Mouse (Mus musculus) midbrain, embryonic 14.5 days (tissue): ENCODE results near the gene Scn3b. TPM values are rescaled to one million over a fixed set of nuclear protein-coding genes. Genes with fewer than 3 reads are reported as not detected.

Experiments
- ATAC-seq: fragments of 200-750 bp; cut with Nextera tagmentation; 2 replicates; pipeline ENCODE4 v1.8.0; 2017; ENCODE audit warnings: moderate number of reproducible peaks, moderate library complexity; ENCODE audit not compliant: low FRiP score, low TSS enrichment
- DNase-seq: peaks from one replicate; pipeline ENCODE4 v3.0.0-alpha.2; 2015
- H3K27ac ChIP-seq: fragments of 300-500 bp; sonication (generic); replicated peaks from 2 replicates; pipeline ENCODE4 v1.5.1; 2014; ENCODE audit warnings: mild to moderate bottlenecking, low read depth, low read length, moderate library complexity
- H3K27me3 ChIP-seq: fragments of 300-500 bp; sonication (generic); 2 replicates; pipeline ENCODE4 v1.6.1; 2014; ENCODE audit warnings: low read length, control low read depth, mixed read lengths; ENCODE audit not compliant: control insufficient read depth, insufficient read depth
- H3K36me3 ChIP-seq: fragments of 300-500 bp; sonication (generic); 2 replicates; pipeline ENCODE4 v1.6.1; 2014; ENCODE audit warnings: low read length, control low read depth; ENCODE audit not compliant: control insufficient read depth, insufficient read depth
- H3K4me1 ChIP-seq: fragments of 300-500 bp; sonication (generic); 2 replicates; pipeline ENCODE4 v1.6.1; 2014; ENCODE audit warnings: mild to moderate bottlenecking, antibody characterized with exemption, low read length, control low read depth; ENCODE audit not compliant: control insufficient read depth, insufficient read depth
- H3K4me2 ChIP-seq: fragments of 300-500 bp; sonication (generic); 2 replicates; pipeline ENCODE4 v1.6.1; 2014; ENCODE audit warnings: mild to moderate bottlenecking, low read length, moderate library complexity
- H3K4me3 ChIP-seq: fragments of 300-500 bp; sonication (generic); replicated peaks from 2 replicates; pipeline ENCODE4 v1.5.1; 2014; ENCODE audit warnings: low read depth, low read length
- H3K9ac ChIP-seq: fragments of 300-500 bp; sonication (generic); replicated peaks from 2 replicates; pipeline ENCODE4 v1.6.1; 2014; ENCODE audit warnings: mild to moderate bottlenecking, low read length, moderate library complexity
- H3K9me3 ChIP-seq: fragments of 300-500 bp; sonication (generic); 2 replicates; pipeline ENCODE4 v1.6.1; 2016; ENCODE audit warnings: low read length, control low read depth, mixed read lengths; ENCODE audit not compliant: control insufficient read depth
- WGBS: fragments of 180-500 bp; shearing (Covaris S2); extraction: QIAGEN DNeasy Blood & Tissue Kit; methylation state at CpG from one replicate; pipeline ENCODE4 v1.1.7; 2014; 5-methylcytosine and 5-hydroxymethylcytosine counted together
- polyA plus RNA-seq: library from polyadenylated mRNA; unstranded; fragments of >200 nt; fragmentation: Nextera tagmentation; extraction: Ambion mirVana; gene quantifications from 2 replicates; pipeline ENCODE4 v1.2.1, GENCODE M21; 2014

Scn3b gene
- polyA plus RNA-seq, 1 experiment from 2014 or later = 154 TPM

DNA sequence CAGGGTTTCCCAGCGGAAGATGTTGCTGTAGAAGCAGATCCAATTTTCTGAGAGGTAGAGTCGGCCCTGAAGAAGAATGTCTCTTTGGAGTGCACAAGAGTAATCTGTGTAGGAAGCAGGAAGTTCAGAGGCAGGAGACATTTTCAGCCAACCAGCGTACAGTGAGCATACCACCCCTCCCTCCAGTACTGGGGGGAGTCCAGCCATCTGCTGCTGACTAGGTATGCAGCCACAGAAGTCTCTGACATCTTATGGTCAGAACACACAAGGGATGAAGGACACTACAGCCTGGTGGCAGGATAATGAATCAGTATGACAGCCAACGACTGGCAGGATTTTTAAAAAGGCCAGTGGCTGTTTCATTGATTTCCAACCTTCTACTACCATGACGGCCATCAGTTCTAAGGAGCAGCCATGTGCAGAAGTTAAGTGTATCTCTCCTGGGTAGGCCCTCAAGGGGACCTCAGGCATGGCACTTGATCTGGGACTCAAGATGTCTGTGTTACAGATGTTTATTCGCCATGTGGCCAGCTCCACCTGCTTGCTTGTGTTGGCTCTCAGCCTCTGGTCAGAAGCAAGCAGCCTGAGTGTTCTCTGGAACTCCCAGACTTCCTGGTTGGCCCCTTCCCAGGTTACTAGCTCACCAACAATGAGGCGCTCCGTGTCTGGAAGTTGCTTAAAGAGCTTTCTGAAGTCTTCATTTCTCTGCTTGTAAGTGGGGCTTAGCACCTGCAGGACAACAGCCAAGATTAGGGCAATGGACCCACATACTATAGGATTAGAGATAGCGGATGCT is 48.0 kb downstream of the Scn3b start:
- no peak for DNase-seq
- WGBS = 78% methylated on average over 9 of the region's 9 CpGs
- Histone ChIP-seq H3K27ac (no peak overlapping the region), H3K4me2 (no peak overlapping the region), H3K9me3 (no peaks in the 10 kb centered on the region), H3K27me3 (no peaks in the 10 kb centered on the region), H3K4me3 (no peak overlapping the region), H3K9ac (no peak overlapping the region), H3K36me3 (peaks cover 40% of the 10 kb centered on the region), H3K4me1 (no peaks in the 10 kb centered on the region)
- ATAC-seq = no peak

DNA sequence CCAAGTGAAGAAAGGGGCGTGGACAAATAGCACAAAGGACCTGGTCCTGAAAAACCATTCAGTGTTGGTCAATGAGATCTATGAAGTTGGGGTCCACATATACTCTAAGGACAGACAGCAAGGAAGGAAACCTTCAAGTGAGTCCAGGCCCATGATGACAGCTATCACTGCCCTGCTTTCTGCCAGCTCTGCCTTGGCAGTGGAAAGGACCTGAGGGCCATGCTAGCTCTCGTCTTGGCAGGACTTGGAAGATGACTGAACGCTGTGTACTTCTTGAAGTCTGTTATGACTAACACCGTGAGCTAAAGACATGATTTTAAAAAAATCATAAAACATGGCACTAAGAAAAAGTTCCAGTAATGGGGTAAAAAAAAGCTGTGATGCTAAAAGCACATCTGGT is 48.7 kb downstream of the Scn3b start:
- Histone ChIP-seq H3K4me1 (no peaks in the 10 kb centered on the region), H3K9me3 (no peaks in the 10 kb centered on the region), H3K36me3 (peaks cover 33% of the 10 kb centered on the region), H3K27ac (no peak overlapping the region), H3K9ac (no peak overlapping the region), H3K27me3 (no peaks in the 10 kb centered on the region), H3K4me3 (no peak overlapping the region), H3K4me2 (no peak overlapping the region)
- 87% methylated on average over 4 of the region's 4 CpGs for WGBS
- no peak for ATAC-seq
- DNase-seq = no peak

GRCm38 (mm10) chr9:40318771-40319170 is 49.8 kb downstream of the Scn3b start:
- no peak overlapping the region for H3K27ac ChIP-seq
- no peak for ATAC-seq
- WGBS = 94% methylated on average over 5 of the region's 5 CpGs
- no peak overlapping the region for H3K4me2 ChIP-seq
- H3K4me3 ChIP-seq = no peak overlapping the region
- H3K27me3 ChIP-seq = no peaks in the 10 kb centered on the region
- DNase-seq = no peak
- no peaks in the 10 kb centered on the region for H3K4me1 ChIP-seq
- no peaks in the 10 kb centered on the region for H3K9me3 ChIP-seq
- no peak overlapping the region for H3K9ac ChIP-seq
- peaks cover 28% of the 10 kb centered on the region; the same call in 1 of the 2 replicates for H3K36me3 ChIP-seq

- Histone ChIP-seq H3K9me3 (no peaks in the 10 kb centered on the region), H3K4me2 (no peak overlapping the region), H3K4me3 (no peak overlapping the region), H3K27me3 (no peaks in the 10 kb centered on the region), H3K4me1 (no peaks in the 10 kb centered on the region), H3K36me3 (peaks cover 20% of the 10 kb centered on the region; the same call in 1 of the 2 replicates), H3K9ac (no peak overlapping the region), H3K27ac (no peak overlapping the region)
- DNase-seq = no peak
- WGBS = 86% methylated on average over 8 of the region's 8 CpGs
- no peak for ATAC-seq
Measured at GRCm38 (mm10) chr9:40320405-40320804, 51.4 kb downstream of the Scn3b start.

- Histone ChIP-seq H3K4me2 (no peak overlapping the region), H3K9me3 (no peaks in the 10 kb centered on the region), H3K4me1 (no peaks in the 10 kb centered on the region), H3K4me3 (no peak overlapping the region), H3K27ac (no peak overlapping the region), H3K27me3 (no peaks in the 10 kb centered on the region), H3K36me3 (peaks cover 20% of the 10 kb centered on the region; the same call in 1 of the 2 replicates), H3K9ac (no peak overlapping the region)
- 56% methylated on average over 12 of the region's 12 CpGs for WGBS
- no peak for DNase-seq
- ATAC-seq = no peak
Measured at GRCm38 (mm10) chr9:40320879-40321667, 52.1 kb downstream of the Scn3b start.

DNA sequence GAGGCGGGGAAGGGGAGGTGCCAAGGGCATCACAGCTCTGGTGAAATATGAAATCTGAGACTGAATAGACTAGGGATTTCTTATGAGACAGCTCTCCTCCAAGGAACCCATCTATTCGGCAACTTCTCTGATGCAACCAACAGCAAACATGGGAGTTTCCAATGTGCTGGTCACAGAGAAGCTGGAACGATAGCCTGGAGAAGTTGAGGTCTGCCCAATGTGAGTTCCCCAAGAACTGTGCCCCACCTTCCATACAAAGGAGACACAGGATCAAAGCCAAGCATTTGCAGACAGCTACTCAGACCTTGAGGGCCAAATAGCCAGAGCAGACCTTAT is 52.6 kb downstream of the Scn3b start:
- Histone ChIP-seq H3K4me1 (no peaks in the 10 kb centered on the region), H3K9me3 (no peaks in the 10 kb centered on the region), H3K4me3 (no peak overlapping the region), H3K36me3 (peaks cover 18% of the 10 kb centered on the region; the same call in 1 of the 2 replicates), H3K9ac (no peak overlapping the region), H3K27ac (no peak overlapping the region), H3K27me3 (no peaks in the 10 kb centered on the region), H3K4me2 (no peak overlapping the region)
- ATAC-seq (no peak), DNase-seq (no peak)
- WGBS = 75% methylated on average over 3 of the region's 3 CpGs

DNA sequence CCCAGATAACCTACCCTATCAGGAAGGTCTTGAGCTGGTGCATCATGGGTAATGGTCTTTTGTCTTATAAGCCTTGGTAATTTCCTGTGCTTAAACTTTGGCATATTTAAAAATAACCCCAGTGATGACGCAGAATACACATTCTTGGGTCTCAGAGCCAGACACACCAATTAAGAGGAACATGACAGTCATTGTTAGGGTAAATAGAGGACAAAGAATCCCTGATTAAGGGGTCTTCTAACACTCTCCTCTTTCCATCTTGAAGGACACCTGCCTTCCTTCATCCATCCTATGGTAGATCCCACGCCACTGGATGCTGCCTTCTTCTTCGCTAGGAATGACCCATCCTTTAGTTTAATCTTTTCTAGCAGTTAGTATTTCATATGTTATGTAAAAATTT is 53.4 kb downstream of the Scn3b start:
- no peak for DNase-seq
- Histone ChIP-seq H3K27ac (no peak overlapping the region), H3K4me2 (no peak overlapping the region), H3K9ac (no peak overlapping the region), H3K4me1 (no peaks in the 10 kb centered on the region), H3K4me3 (no peak overlapping the region), H3K27me3 (no peaks in the 10 kb centered on the region), H3K9me3 (no peaks in the 10 kb centered on the region), H3K36me3 (peaks cover 12% of the 10 kb centered on the region; the same call in 1 of the 2 replicates)
- ATAC-seq = no peak
- WGBS = 92% methylated on average over 3 of the region's 3 CpGs

- ATAC-seq (no peak), DNase-seq (no peak)
- Histone ChIP-seq H3K4me3 (no peak overlapping the region), H3K9me3 (no peaks in the 10 kb centered on the region), H3K27me3 (no peaks in the 10 kb centered on the region), H3K4me2 (no peak overlapping the region), H3K9ac (no peak overlapping the region), H3K36me3 (0 out of 2 replicates have a peak, but pooled peaks cover 14% of the 10 kb centered on the region), H3K4me1 (no peaks in the 10 kb centered on the region), H3K27ac (no peak overlapping the region)
- WGBS = 94% methylated on average over 5 of the region's 5 CpGs
Measured at GRCm38 (mm10) chr9:40323171-40323570, 54.2 kb downstream of the Scn3b start.
